Comparison of ENCODE assay signal across 19 mouse cellular contexts in genomic region chr5:34714816-34715215, GRCm38 (mm10).
"Had no signal": no experiment of that assay in that cellular context is flagged by ENCODE, and none has a peak within 500 bp of the region (broad histone marks: within the 10 kb centered on the region; RNA-seq: fewer than 3 reads in every experiment).

No protein-coding gene starts in this region.

- H3K4me1 ChIP-seq: heart, embryonic 10.5 days; heart, embryonic 12.5 days; hindbrain, embryonic 13.5 days; hindbrain, embryonic 15.5 days; limb, embryonic 13.5 days; limb, embryonic 15.5 days; liver, embryonic 13.5 days; liver, embryonic 15.5 days had no signal

- H3K36me3 ChIP-seq: heart, embryonic 10.5 days; heart, embryonic 12.5 days; hindbrain, embryonic 13.5 days; hindbrain, embryonic 15.5 days; limb, embryonic 13.5 days; limb, embryonic 15.5 days; liver, embryonic 13.5 days; liver, embryonic 15.5 days had no signal

- DNase-seq: gastrocnemius, postnatal 14 days; gastrocnemius, postnatal 36 days; heart, adult 18-20 months; heart, postnatal 14 days; heart, postnatal 36 days; kidney, adult 11 months; kidney, postnatal 10 days; layer of hippocampus, adult 9-11 months; layer of hippocampus, postnatal 36 days; left cerebral cortex, postnatal 4 days; liver, embryonic 13.5 days had no signal

- H3K27me3 ChIP-seq: hindbrain, embryonic 13.5 days; hindbrain, embryonic 15.5 days; limb, embryonic 13.5 days had no signal

- H3K4me3 ChIP-seq: heart, embryonic 10.5 days; heart, embryonic 12.5 days; hindbrain, embryonic 13.5 days; hindbrain, embryonic 15.5 days; limb, embryonic 13.5 days; limb, embryonic 15.5 days; liver, embryonic 13.5 days; liver, embryonic 15.5 days had no signal

- H3K27ac ChIP-seq: heart, embryonic 10.5 days; hindbrain, embryonic 13.5 days; hindbrain, embryonic 15.5 days; hindbrain, postnatal 0 days; limb, embryonic 13.5 days; limb, embryonic 15.5 days; liver, embryonic 13.5 days; liver, embryonic 15.5 days had no signal
